Mouse (Mus musculus) MEL (cell line): ENCODE measurements around the gene Scaf4. TPM values are rescaled to one million over a fixed set of nuclear protein-coding genes. Genes with fewer than 3 reads are reported as not detected.

Experiments used
- DNase-seq: peaks from one replicate; pipeline ENCODE4 v3.0.0; 2011; ENCODE audit warnings: low read depth, low spot score
- H3K27ac ChIP-seq: 2 replicates; pipeline ENCODE4 v1.5.1; 2012; ENCODE audit warnings: low read depth, mild to moderate bottlenecking, control low read depth, low read length, moderate library complexity; ENCODE audit not compliant: control insufficient read depth
- H3K27me3 ChIP-seq, 2 experiments: fragments of 150-350 bp in 1 of 2; sonication (generic) in 1 of 2; 2 replicates each; pipeline ENCODE4 v1.6.1; 2012; ENCODE audit warnings: low read length in 2 of 2, mild to moderate bottlenecking in 2 of 2, improper control_type of control experiment in 1 of 2, moderate library complexity in 1 of 2; ENCODE audit not compliant: insufficient read depth in 2 of 2, control insufficient read depth in 1 of 2
- H3K36me3 ChIP-seq, 2 experiments: 2 replicates each; pipeline ENCODE4 v1.6.1; 2012 to 2014; ENCODE audit warnings: low read length in 2 of 2, improper control_type of control experiment in 1 of 2, inconsistent platforms in 1 of 2, mild to moderate bottlenecking in 1 of 2; ENCODE audit not compliant: insufficient read depth in 2 of 2, control insufficient read depth in 1 of 2
- H3K4me1 ChIP-seq, 2 experiments: fragments of 150-350 bp in 1 of 2; sonication (generic) in 1 of 2; 2 replicates each; pipeline ENCODE4 v1.6.1; 2012; ENCODE audit warnings: low read length in 2 of 2, improper control_type of control experiment in 1 of 2, mild to moderate bottlenecking in 1 of 2; ENCODE audit not compliant: insufficient read depth in 2 of 2, control insufficient read depth in 1 of 2
- H3K4me3 ChIP-seq, 2 experiments: fragments of 150-350 bp in 1 of 2; sonication (generic) in 1 of 2; 2 replicates each; pipeline ENCODE4 v1.5.1; 2012; ENCODE audit warnings: low read depth in 2 of 2, low read length in 2 of 2, mild to moderate bottlenecking in 2 of 2, moderate library complexity in 2 of 2, control low read depth in 1 of 2, improper control_type of control experiment in 1 of 2; ENCODE audit not compliant: control insufficient read depth in 1 of 2, insufficient read depth in 1 of 2
- H3K79me2 ChIP-seq: 2 replicates; pipeline ENCODE4 v1.6.1; 2012; ENCODE audit warnings: mild to moderate bottlenecking, low read length, moderate library complexity; ENCODE audit not compliant: control insufficient read depth, poor library complexity, insufficient read depth
- H3K9ac ChIP-seq: 2 replicates; pipeline ENCODE4 v1.6.1; 2012; ENCODE audit warnings: low read depth, mild to moderate bottlenecking, control low read depth, low read length, moderate library complexity; ENCODE audit not compliant: control insufficient read depth, poor library complexity, severe bottlenecking
- H3K9me3 ChIP-seq: fragments of 150-350 bp; sonication (generic); replicated peaks from 2 replicates; pipeline ENCODE4 v1.6.1; 2012; ENCODE audit warnings: mild to moderate bottlenecking, low read length, improper control_type of control experiment, moderate library complexity; ENCODE audit not compliant: insufficient read depth
- BHLHE40 ChIP-seq: IDR thresholded peaks from 2 replicates; pipeline ENCODE4 v1.6.1; 2012; ENCODE audit warnings: low read depth, mild to moderate bottlenecking, inconsistent platforms, low read length, improper control_type of control experiment, borderline replicate concordance
- CHD2 ChIP-seq: IDR thresholded peaks from 2 replicates; pipeline ENCODE4 v1.6.1; 2011; ENCODE audit warnings: low read length, improper control_type of control experiment
- CTCF ChIP-seq, 3 experiments: IDR thresholded peaks in 2 of 3; conservative IDR thresholded peaks in 1 of 3; 2 replicates each; pipeline ENCODE4 v1.5.1; 2011 to 2012; ENCODE audit warnings: low read length in 3 of 3, low read depth in 2 of 3, mild to moderate bottlenecking in 2 of 3, improper control_type of control experiment in 1 of 3, inconsistent platforms in 1 of 3, mixed read lengths in 1 of 3, moderate library complexity in 1 of 3; ENCODE audit not compliant: control insufficient read depth in 1 of 3, insufficient read depth in 1 of 3, poor library complexity in 1 of 3, severe bottlenecking in 1 of 3
- ELF1 ChIP-seq: IDR thresholded peaks from 2 replicates; pipeline ENCODE4 v1.6.1; 2014; ENCODE audit warnings: low read depth, mild to moderate bottlenecking, inconsistent platforms, low read length, improper control_type of control experiment, moderate library complexity
- EP300 ChIP-seq, 2 experiments: IDR thresholded peaks; 2 replicates each; pipeline ENCODE4 v1.6.1; 2011; ENCODE audit warnings: improper control_type of control experiment in 2 of 2, low read length in 2 of 2, low read depth in 1 of 2, mild to moderate bottlenecking in 1 of 2
- ETS1 ChIP-seq: IDR thresholded peaks from 2 replicates; pipeline ENCODE4 v1.6.1; 2012; ENCODE audit warnings: low read depth, mild to moderate bottlenecking, inconsistent platforms, low read length, improper control_type of control experiment, moderate library complexity
- GABPA ChIP-seq: IDR thresholded peaks from 2 replicates; pipeline ENCODE4 v1.6.1; 2012; ENCODE audit warnings: low read depth, mild to moderate bottlenecking, inconsistent platforms, low read length, improper control_type of control experiment, moderate library complexity
- GATA1 ChIP-seq: IDR thresholded peaks from 2 replicates; pipeline ENCODE4 v1.6.1; 2011; ENCODE audit warnings: low read depth, low read length, improper control_type of control experiment
- HCFC1 ChIP-seq: IDR thresholded peaks from 2 replicates; pipeline ENCODE4 v1.6.1; 2012; ENCODE audit warnings: low read depth, mild to moderate bottlenecking, inconsistent platforms, low read length, improper control_type of control experiment, moderate library complexity
- JUND ChIP-seq: IDR thresholded peaks from 2 replicates; pipeline ENCODE4 v1.6.1; 2011; ENCODE audit warnings: low read depth, mild to moderate bottlenecking, improper control_type of control experiment, low read length
- KAT2A ChIP-seq: conservative IDR thresholded peaks from 2 replicates; pipeline ENCODE4 v1.6.1; 2012; ENCODE audit warnings: low read depth, low read length, improper control_type of control experiment, inconsistent platforms
- MAZ ChIP-seq: IDR thresholded peaks from 2 replicates; pipeline ENCODE4 v1.6.1; 2012; ENCODE audit warnings: low read depth, mild to moderate bottlenecking, inconsistent platforms, low read length, improper control_type of control experiment
- MEF2A ChIP-seq: IDR thresholded peaks from 2 replicates; pipeline ENCODE4 v1.6.1; 2014; ENCODE audit warnings: low read depth, mild to moderate bottlenecking, inconsistent platforms, low read length, improper control_type of control experiment; ENCODE audit not compliant: poor library complexity, insufficient replicate concordance, severe bottlenecking; ENCODE audit errors: extremely low read depth
- MXI1 ChIP-seq: IDR thresholded peaks from 2 replicates; pipeline ENCODE4 v1.6.1; 2011; ENCODE audit warnings: mild to moderate bottlenecking, low read depth, low read length, improper control_type of control experiment
- MYC ChIP-seq: IDR thresholded peaks from 2 replicates; pipeline ENCODE4 v1.6.1; 2011; ENCODE audit warnings: low read depth, mild to moderate bottlenecking, low read length, improper control_type of control experiment, moderate library complexity
- NELFE ChIP-seq: IDR thresholded peaks from 2 replicates; pipeline ENCODE4 v1.6.1; 2011; ENCODE audit warnings: low read depth, low read length, improper control_type of control experiment
- POLR2A ChIP-seq, 2 experiments: IDR thresholded peaks; 2 replicates each; pipeline ENCODE4 v1.6.1; 2011 to 2012; ENCODE audit warnings: low read length in 2 of 2, mild to moderate bottlenecking in 2 of 2, control low read depth in 1 of 2, improper control_type of control experiment in 1 of 2, low read depth in 1 of 2, moderate library complexity in 1 of 2; ENCODE audit not compliant: control insufficient read depth in 1 of 2, insufficient read depth in 1 of 2, poor library complexity in 1 of 2
- RAD21 ChIP-seq: IDR thresholded peaks from 2 replicates; pipeline ENCODE4 v1.6.1; 2011; ENCODE audit warnings: mild to moderate bottlenecking, low read depth, low read length, improper control_type of control experiment
- RCOR1 ChIP-seq: IDR thresholded peaks from 2 replicates; pipeline ENCODE4 v1.6.1; 2012; ENCODE audit warnings: low read depth, mild to moderate bottlenecking, inconsistent platforms, low read length, improper control_type of control experiment
- SIN3A ChIP-seq: IDR thresholded peaks from 2 replicates; pipeline ENCODE4 v1.6.1; 2012; ENCODE audit warnings: low read length, improper control_type of control experiment, inconsistent platforms
- SMC3 ChIP-seq: IDR thresholded peaks from 2 replicates; pipeline ENCODE4 v1.6.1; 2011; ENCODE audit warnings: low read depth, low read length, improper control_type of control experiment
- TAL1 ChIP-seq: IDR thresholded peaks from 2 replicates; pipeline ENCODE4 v1.6.1; 2012; ENCODE audit warnings: mild to moderate bottlenecking, inconsistent platforms, low read length, moderate library complexity, mixed read lengths
- TCF12 ChIP-seq: IDR thresholded peaks from 2 replicates; pipeline ENCODE4 v1.6.1; 2014; ENCODE audit warnings: low read depth, mild to moderate bottlenecking, inconsistent platforms, low read length, improper control_type of control experiment, moderate library complexity
- UBTF ChIP-seq: IDR thresholded peaks from 2 replicates; pipeline ENCODE4 v1.6.1; 2012; ENCODE audit warnings: low read depth, mild to moderate bottlenecking, inconsistent platforms, low read length, improper control_type of control experiment, moderate library complexity, borderline replicate concordance; ENCODE audit not compliant: insufficient read depth
- USF2 ChIP-seq, 2 experiments: IDR thresholded peaks; 2 replicates each; pipeline ENCODE4 v1.6.1; 2011 to 2012; ENCODE audit warnings: improper control_type of control experiment in 2 of 2, low read length in 2 of 2, borderline replicate concordance in 1 of 2, inconsistent platforms in 1 of 2, low read depth in 1 of 2, mild to moderate bottlenecking in 1 of 2; ENCODE audit not compliant: insufficient read depth in 1 of 2
- ZNF384 ChIP-seq: IDR thresholded peaks from 2 replicates; pipeline ENCODE4 v1.6.1; 2012; ENCODE audit warnings: low read depth, mild to moderate bottlenecking, inconsistent platforms, low read length, improper control_type of control experiment
- polyA plus RNA-seq, 2 experiments: library from polyadenylated mRNA; stranded (reverse) in 1 of 2; unstranded in 1 of 2; fragments of >175 nt in 1 of 2; fragments of >200 nt in 1 of 2; gene quantifications; 2 replicates each; pipeline versions ENCODE4 v1.2.1 to v1.2.4; 2012; ENCODE audit warnings: low replicate concordance in 2 of 2, low read depth in 1 of 2; ENCODE audit not compliant: insufficient read length in 2 of 2, insufficient read depth in 1 of 2, missing spikeins in 1 of 2
- total RNA-seq: library from RNA; depleted of rRNA; stranded (reverse); fragments of 300-350 nt; gene quantifications from 2 replicates; pipeline ENCODE4 v1.2.3, GENCODE M21; 2012

Gene Scaf4
- total and polyA plus RNA-seq, 3 experiments: 12.3 to 56.2 TPM; not detected in 1

GRCm38 (mm10) chr16:90198626-90199025 is 85.7 kb downstream of the Scaf4 start:
- TF ChIP-seq ETS1 (peak; percentile 74), SMC3 (no peak), SIN3A (peak; percentile 64; the same call in 1 of the 2 replicates), GATA1 (peak; percentile 61), USF2 (IDR thresholded peaks at IDR 0.05; ENCODE audit: borderline replicate concordance in 1 of 2, insufficient read depth in 1 of 2, low read depth in 1 of 2, low read length in 2 of 2) (no peak), CHD2 (no peak), NELFE (no peak), POLR2A (IDR thresholded peaks at IDR 0.05; ENCODE audit: control insufficient read depth in 1 of 2, insufficient read depth in 1 of 2, low read depth in 1 of 2, low read length in 2 of 2, poor library complexity in 1 of 2) (0 out of 4 replicates have a peak, but pooled peaks of 1 of the 2 experiments have one; percentile 41), MXI1 (0 out of 2 replicates have a peak, but pooled peaks have one; percentile 36), RCOR1 (no peak), EP300 (IDR thresholded peaks at IDR 0.05; ENCODE audit: low read depth in 1 of 2, low read length in 2 of 2) (peak; percentile 43 to 55), JUND (no peak), MYC (0 out of 2 replicates have a peak, but pooled peaks have one; percentile 59), ZNF384 (peak; percentile 78), MEF2A (peak; percentile 97)
- peak overlapping the region; percentile 96 for H3K27ac ChIP-seq
- no peaks in the 10 kb centered on the region for H3K9me3 ChIP-seq
- H3K79me2 ChIP-seq: no peaks in the 10 kb centered on the region; the same call in 1 of the 2 replicates
- H3K9ac ChIP-seq: peak overlapping the region; percentile 57
- DNase-seq: peak; percentile 66
- H3K4me1 ChIP-seq: peaks cover 5 to 23% of the 10 kb centered on the region in 2 experiments
- H3K36me3 ChIP-seq: peaks cover 0 to 16% of the 10 kb centered on the region in 2 experiments; a peak in 2 of 4 replicates
- H3K4me3 ChIP-seq: peak overlapping the region; percentile 39 to 47
- no peaks in the 10 kb centered on the region for H3K27me3 ChIP-seq

DNA sequence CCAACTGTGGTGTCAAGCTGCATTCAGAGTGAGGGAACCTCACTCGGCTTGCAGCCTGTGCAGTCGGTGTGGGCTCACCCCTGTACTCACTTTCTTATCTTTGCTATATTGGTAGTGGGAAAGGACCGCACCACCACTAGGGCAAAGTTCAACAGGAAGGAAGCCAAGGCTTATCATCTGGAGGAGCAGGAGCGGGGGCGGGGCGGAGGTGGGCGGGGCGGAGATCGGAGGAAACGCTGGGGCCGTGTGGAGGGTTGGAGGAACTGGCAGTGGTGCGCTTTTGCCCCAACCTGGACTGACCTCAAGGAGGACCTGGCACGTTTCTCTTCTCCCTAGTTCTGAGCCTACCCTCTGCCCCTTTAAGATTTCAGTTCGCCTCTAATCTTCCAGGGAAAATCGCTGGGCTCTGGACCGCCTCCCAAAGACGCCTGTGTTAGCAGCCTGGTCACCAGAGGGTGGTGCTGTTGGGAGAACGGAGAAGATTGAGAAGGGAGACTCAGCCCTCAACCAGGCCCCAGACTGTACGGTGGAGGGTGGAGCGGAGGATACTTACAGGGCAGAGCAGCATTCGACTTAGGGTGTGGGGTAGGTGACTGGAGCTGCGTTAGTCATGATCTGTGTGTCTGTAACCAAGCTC is 86.8 kb downstream of the Scaf4 start:
- peak overlapping the region; percentile 96 for H3K27ac ChIP-seq
- peak; percentile 86 for TF ChIP-seq MAZ
- TF ChIP-seq CTCF (IDR thresholded peaks at IDR 0.05 in 2 of 3, conservative IDR thresholded peaks at IDR 0.05 in 1 of 3; ENCODE audit: control insufficient read depth in 1 of 3, insufficient read depth in 1 of 3, low read depth in 2 of 3, low read length in 3 of 3, poor library complexity in 1 of 3, severe bottlenecking in 1 of 3): peak; percentile 46 to 67 (median 65)
- peak; percentile 76; the same call in 1 of the 2 replicates for TF ChIP-seq RCOR1
- TF ChIP-seq KAT2A: no peak
- peak; percentile 65; the same call in 1 of the 2 replicates for TF ChIP-seq SIN3A
- TF ChIP-seq HCFC1: peak; percentile 73; the same call in 1 of the 2 replicates
- peak; percentile 93 for TF ChIP-seq ETS1
- TF ChIP-seq MEF2A: peak; percentile 77; the same call in 1 of the 2 replicates
- peak; percentile 36; the same call in 1 of the 2 replicates for TF ChIP-seq TAL1
- TF ChIP-seq POLR2A (IDR thresholded peaks at IDR 0.05; ENCODE audit: control insufficient read depth in 1 of 2, insufficient read depth in 1 of 2, low read depth in 1 of 2, low read length in 2 of 2, poor library complexity in 1 of 2): peak; percentile 60 to 84; a peak in 2 of 4 replicates
- TF ChIP-seq BHLHE40: peak; percentile 79; the same call in 1 of the 2 replicates
- no peak for TF ChIP-seq GABPA
- peak; percentile 80 for TF ChIP-seq GATA1
- peak; percentile 56 for TF ChIP-seq NELFE
- peak; percentile 81 for TF ChIP-seq TCF12
- TF ChIP-seq MXI1: peak; percentile 67
- TF ChIP-seq RAD21: peak; percentile 39
- 0 out of 2 replicates have a peak, but pooled peaks have one; percentile 22 for TF ChIP-seq ELF1
- TF ChIP-seq UBTF: 0 out of 2 replicates have a peak, but pooled peaks have one; percentile 54

More for the DNA sequence above, 86.8 kb downstream of the Scaf4 start:
- Histone ChIP-seq H3K4me3 (peak overlapping the region; percentile 47 to 71), H3K9ac (peak overlapping the region; percentile 69), H3K9me3 (no peaks in the 10 kb centered on the region), H3K36me3 (peaks cover 0 to 10% of the 10 kb centered on the region in 2 experiments; a peak in 2 of 4 replicates), H3K4me1 (peaks cover 3 to 19% of the 10 kb centered on the region in 2 experiments; a peak in 3 of 4 replicates), H3K27me3 (no peaks in the 10 kb centered on the region), H3K79me2 (no peaks in the 10 kb centered on the region; the same call in 1 of the 2 replicates)
- DNase-seq: peak; percentile 97
